Mouse (Mus musculus) lung, adult 2 months (tissue): Measurements from ENCODE around the gene Nr1i2. TPM values are rescaled to one million over a fixed set of nuclear protein-coding genes. Genes with fewer than 3 reads are reported as not detected.
"Not testable (repeated sequence)": the region's sequence is repeated elsewhere in the genome, so short reads cannot be mapped to it uniquely, and the experiment has no call there.

Experiments
- DNase-seq: peaks from one replicate; pipeline ENCODE4 v3.0.0; 2022
- H3K4me1 ChIP-seq: fragments of 200-500 bp; 2 replicates; pipeline ENCODE4 v1.6.1; 2011; ENCODE audit warnings: low read length; ENCODE audit not compliant: control insufficient read depth, insufficient read depth
- H3K4me3 ChIP-seq: fragments of 200-500 bp; replicated peaks from 2 replicates; pipeline ENCODE3; 2011; ENCODE audit warnings: low read depth, mild to moderate bottlenecking, control low read depth, low read length; ENCODE audit errors: extremely low read depth
- CTCF ChIP-seq: fragments of 200-500 bp; IDR thresholded peaks from 2 replicates; pipeline ENCODE4 v1.5.1; 2011; ENCODE audit warnings: mild to moderate bottlenecking, low read length, control low read depth; ENCODE audit not compliant: insufficient read depth
- POLR2A ChIP-seq: fragments of 200-500 bp; IDR thresholded peaks from 2 replicates; pipeline ENCODE4 v1.6.1; 2011; ENCODE audit warnings: low read depth, mild to moderate bottlenecking, control low read depth, low read length, borderline replicate concordance; ENCODE audit errors: extremely low read depth
- WGBS: fragments of 180-500 bp; shearing (Covaris S2); methylation state at CpG from one replicate; pipeline ENCODE4 v1.1.7; 2018; 5-methylcytosine and 5-hydroxymethylcytosine counted together
- polyA plus RNA-seq: library from polyadenylated mRNA; depleted of rRNA; stranded (reverse); fragments of >200 nt; gene quantifications from 2 replicates; pipeline ENCODE4 v1.2.3, GENCODE M21; 2012; rRNA removed

Nr1i2 gene
- polyA plus RNA-seq, 1 experiment: 0.66 TPM

DNA sequence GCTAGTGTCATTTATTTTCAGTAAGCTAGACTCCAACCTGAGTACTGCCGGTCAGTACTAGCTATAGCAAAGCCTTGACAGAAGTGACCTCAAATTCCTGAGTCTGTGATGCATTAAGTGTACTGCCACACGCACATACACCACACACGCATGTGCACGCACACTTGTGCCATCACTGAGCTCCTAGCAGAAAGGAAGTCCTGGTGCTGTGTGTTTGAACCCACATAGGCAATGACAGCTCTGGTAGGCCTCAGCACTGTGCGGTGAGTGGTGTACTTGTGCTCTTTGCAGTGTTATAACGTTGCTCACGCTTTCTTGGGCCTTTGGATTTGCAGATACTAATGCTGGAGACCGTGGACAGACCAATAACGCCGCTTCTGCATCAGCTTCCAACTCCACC is 54.5 kb downstream of the Nr1i2 start:
- TF ChIP-seq CTCF: no peak
- no peak for TF ChIP-seq POLR2A
- 94% methylated on average over 10 of the region's 10 CpGs for WGBS

DNA sequence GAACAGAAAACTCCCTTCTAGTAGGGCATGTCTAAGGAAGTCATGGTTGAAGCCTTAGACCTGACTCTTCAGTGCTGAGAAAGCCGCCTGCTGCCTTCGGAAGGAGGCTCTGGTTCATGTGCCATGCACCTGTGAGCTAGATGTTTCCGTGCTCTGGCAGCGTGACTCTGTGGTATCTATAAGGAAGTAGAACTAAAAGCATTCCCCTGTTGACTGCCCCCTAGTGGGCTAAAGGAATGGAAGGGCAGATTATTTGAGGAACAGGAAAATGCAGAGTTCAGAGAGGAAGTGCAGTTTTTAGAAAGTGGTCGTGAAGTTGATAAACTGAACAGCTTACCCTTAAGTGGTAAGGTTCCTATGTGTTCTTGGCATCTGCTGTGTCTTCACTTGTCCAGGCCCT is 54.9 kb downstream of the Nr1i2 start:
- H3K4me3 ChIP-seq: no peak overlapping the region
- H3K4me1 ChIP-seq: 0 out of 2 replicates have a peak, but pooled peaks cover 3% of the 10 kb centered on the region
- WGBS: 48% methylated on average over 5 of the region's 5 CpGs
- peak; percentile 21 for DNase-seq
- TF ChIP-seq POLR2A (no peak), CTCF (peak; percentile 20; the same call in 1 of the 2 replicates)

More for the DNA sequence above, 54.5 kb downstream of the Nr1i2 start:
- H3K4me1 ChIP-seq: 0 out of 2 replicates have a peak, but pooled peaks cover 3% of the 10 kb centered on the region
- H3K4me3 ChIP-seq: no peak overlapping the region
- no peak for DNase-seq

GRCm38 (mm10) chr16:38236936-38237585 is 57.6 kb downstream of the Nr1i2 start:
- no peak for DNase-seq
- WGBS: 38% methylated on average over 4 of the region's 4 CpGs
- H3K4me1 ChIP-seq: 0 out of 2 replicates have a peak, but pooled peaks cover 3% of the 10 kb centered on the region
- TF ChIP-seq POLR2A (no peak), CTCF (no peak)
- H3K4me3 ChIP-seq: no peak overlapping the region

DNA sequence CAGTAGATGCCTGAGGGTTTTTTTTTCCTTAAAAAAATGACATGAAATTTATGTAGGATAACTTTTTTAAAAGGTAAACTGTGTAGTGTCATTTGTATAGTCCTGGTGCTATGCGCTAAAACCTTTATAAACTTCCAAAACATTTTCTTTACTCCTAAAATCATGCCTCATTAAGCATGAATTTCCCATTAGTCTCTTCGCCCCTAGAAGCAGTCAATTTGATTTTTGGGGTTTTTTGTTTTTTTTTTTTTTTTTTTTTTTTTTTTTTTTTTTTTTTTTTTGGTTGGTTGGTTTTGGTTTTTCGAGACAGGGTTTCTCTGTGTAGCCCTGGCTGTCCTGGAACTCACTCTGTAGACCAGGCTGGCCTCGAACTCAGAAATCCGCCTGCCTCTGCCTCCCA is 72.1 kb downstream of the Nr1i2 start:
- H3K4me1 ChIP-seq, DNase-seq, H3K4me3 ChIP-seq: not testable (repeated sequence)
- WGBS: 97% methylated on average over 4 of the region's 5 CpGs

DNA sequence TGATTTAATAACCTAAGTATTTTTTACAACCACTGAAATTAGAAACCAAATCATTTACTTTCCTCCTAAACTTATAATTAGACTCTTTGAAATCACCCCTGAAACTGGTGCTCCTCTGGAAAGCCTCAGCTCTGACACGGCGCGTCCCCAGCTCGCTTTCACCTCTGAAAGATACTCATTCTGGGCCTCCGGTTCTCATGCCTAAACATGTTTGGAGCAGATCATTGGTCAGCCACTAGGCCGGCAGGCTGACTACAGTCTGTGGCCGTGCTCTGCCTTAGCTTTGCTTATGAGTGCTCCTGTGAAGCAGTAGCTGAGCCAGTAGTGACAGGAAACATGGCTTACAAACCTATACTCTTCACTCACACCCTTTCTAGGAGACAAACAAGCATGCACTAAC is 89.4 kb downstream of the Nr1i2 start:
- H3K4me1 ChIP-seq: no peaks in the 10 kb centered on the region
- no peak for DNase-seq
- 90% methylated on average over 7 of the region's 7 CpGs for WGBS
- no peak overlapping the region for H3K4me3 ChIP-seq
- TF ChIP-seq POLR2A (no peak), CTCF (no peak)

Other genes starting within 250 kb of the Nr1i2 start
- gene Gsk3b, start 205.8 kb downstream of the Nr1i2 start, polyA plus RNA-seq: 18.6 and 20.8 TPM in 2 replicates
- gene Maats1, start 47.3 kb upstream of the Nr1i2 start, polyA plus RNA-seq: 1.7 and 2.5 TPM in 2 replicates
- 63.2 and 64.6 TPM in 2 replicates for gene Cox17, start 52.2 kb upstream of the Nr1i2 start, polyA plus RNA-seq
- gene Gm21987, start 52.2 kb upstream of the Nr1i2 start, polyA plus RNA-seq: not detected in 2 replicates
- 20.4 and 30.9 TPM in 2 replicates for gene Popdc2, start 67.4 kb upstream of the Nr1i2 start, polyA plus RNA-seq
- 1.6 and 2.0 TPM in 2 replicates for gene Pla1a, start 138.3 kb upstream of the Nr1i2 start, polyA plus RNA-seq
- gene Adprh, start 157.9 kb upstream of the Nr1i2 start, polyA plus RNA-seq: 27.0 and 29.4 TPM in 2 replicates
- gene Cd80, start 160.7 kb upstream of the Nr1i2 start, polyA plus RNA-seq: 0.35 and 0.98 TPM in 2 replicates
- gene Timmdc1, start 227.8 kb upstream of the Nr1i2 start, polyA plus RNA-seq: 10.0 and 12.9 TPM in 2 replicates